Mouse (Mus musculus) lung, postnatal 4 days (tissue): ENCODE results near the gene Stub1.

Experiments
- DNase-seq, 2 experiments: peaks; one replicate each; pipeline ENCODE4 v3.0.0; 2021

Gene Stub1

GRCm38 (mm10) chr17:25783861-25784574 is 49.2 kb downstream of the Stub1 start:
- DNase-seq = peak in 1 of 2 experiments; percentile 21

- no peak for DNase-seq
These were observed 50.1 kb downstream of the Stub1 start for GRCm38 (mm10) chr17:25783086-25783485.

- DNase-seq = no peak
These were observed 51.9 kb downstream of the Stub1 start for GRCm38 (mm10) chr17:25781339-25781738.
